ENCODE assay signal across 1 mouse cellular context in the genomic region with DNA sequence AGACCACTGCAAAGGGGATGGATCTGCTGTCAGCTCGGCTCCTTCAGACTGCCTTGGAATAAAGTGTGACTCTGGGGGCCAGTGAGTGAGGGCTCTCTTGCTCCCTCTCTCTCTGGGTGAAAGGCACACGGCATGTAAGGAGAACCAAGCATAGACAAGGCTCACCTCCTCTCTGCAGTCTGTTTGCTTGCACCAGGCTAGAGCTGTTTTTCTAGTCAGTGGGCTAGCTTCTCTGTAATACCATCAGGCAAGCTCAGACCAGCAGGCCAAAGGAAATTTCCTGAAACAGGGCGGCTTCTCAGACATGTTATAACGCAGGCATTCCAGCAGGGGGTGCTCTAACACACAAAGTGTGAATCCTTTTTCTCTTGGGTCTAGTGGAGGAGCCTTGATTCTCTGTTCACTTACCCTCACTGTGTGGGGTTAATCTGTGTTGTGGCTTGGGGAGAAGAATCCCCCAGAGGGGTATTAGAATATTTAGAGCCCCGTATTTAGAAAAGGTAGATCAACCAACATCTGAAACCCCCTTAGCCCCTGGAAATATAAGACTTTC.
TF ChIP-seq lines count a peak whose summit lies in the region.

No protein-coding gene starts in this region.

TF ChIP-seq in CH12.LX, 34 proteins besides CTCF, POLR2A, EP300 and RAD21 (continued from another document):
- no peak for TF ChIP-seq ZKSCAN1 (IDR thresholded peaks at IDR 0.05; ENCODE audit: borderline replicate concordance, low read depth, low read length)
- TF ChIP-seq SMC3 (IDR thresholded peaks at IDR 0.05; ENCODE audit: low read depth, low read length): peak; percentile 81
- TF ChIP-seq HCFC1 (IDR thresholded peaks at IDR 0.05; ENCODE audit: low read depth, low read length): no peak
- no peak for TF ChIP-seq ETS1 (conservative IDR thresholded peaks at IDR 0.05; ENCODE audit: low read depth, low read length)
- TF ChIP-seq NRF1 (IDR thresholded peaks at IDR 0.05; ENCODE audit: low read depth, low read length): no peak
- peak; percentile 36; the same call in 1 of the 2 replicates for TF ChIP-seq MAX (IDR thresholded peaks at IDR 0.05; ENCODE audit: low read length)
